Mouse (Mus musculus): Measurements from ENCODE around the gene Pfdn6. TPM values are rescaled to one million over a fixed set of nuclear protein-coding genes. Genes with fewer than 3 reads are reported as not detected.

Gene Pfdn6
- 91.1 and 107 TPM in 2 replicates for polyA plus RNA-seq (2015; fragmentation: Nextera tagmentation; extraction: Ambion mirVana)

DNA sequence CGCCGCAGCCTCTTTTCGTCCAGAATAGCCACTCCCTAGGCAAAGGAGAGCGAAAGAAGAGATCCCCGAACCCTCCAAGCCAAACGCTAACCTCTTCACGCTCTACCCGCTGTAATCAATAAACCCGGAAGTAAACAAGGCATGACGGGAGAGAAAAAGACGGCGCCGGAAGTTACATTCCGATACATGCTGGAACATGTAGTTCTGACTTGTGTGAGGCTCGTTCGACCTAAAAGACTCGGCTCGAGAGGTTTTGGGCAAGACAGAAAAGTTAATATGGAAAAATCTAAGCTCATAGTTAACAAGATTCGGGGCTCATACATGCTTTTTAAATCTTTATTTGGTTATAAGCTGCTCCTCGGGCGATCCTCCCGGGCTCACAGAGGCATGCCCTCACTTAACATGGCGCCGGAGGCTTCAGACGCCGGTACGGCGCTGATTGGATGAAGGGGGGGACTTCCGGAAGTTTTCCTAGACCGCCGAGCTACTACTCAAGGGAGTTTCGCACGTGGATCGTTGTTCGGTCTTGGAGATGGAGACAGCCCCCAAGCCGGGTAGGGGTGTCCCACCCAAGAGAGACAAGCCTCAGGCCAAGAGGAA is at the start of gene Pfdn6, which contains the start of gene Wdr46:
Gene Pfdn6, minus strand, starts transcription at position 138 of the 600 bp plus-strand sequence.
Gene Wdr46, plus strand, starts transcription at position 455 of the 600 bp plus-strand sequence.

DNA sequence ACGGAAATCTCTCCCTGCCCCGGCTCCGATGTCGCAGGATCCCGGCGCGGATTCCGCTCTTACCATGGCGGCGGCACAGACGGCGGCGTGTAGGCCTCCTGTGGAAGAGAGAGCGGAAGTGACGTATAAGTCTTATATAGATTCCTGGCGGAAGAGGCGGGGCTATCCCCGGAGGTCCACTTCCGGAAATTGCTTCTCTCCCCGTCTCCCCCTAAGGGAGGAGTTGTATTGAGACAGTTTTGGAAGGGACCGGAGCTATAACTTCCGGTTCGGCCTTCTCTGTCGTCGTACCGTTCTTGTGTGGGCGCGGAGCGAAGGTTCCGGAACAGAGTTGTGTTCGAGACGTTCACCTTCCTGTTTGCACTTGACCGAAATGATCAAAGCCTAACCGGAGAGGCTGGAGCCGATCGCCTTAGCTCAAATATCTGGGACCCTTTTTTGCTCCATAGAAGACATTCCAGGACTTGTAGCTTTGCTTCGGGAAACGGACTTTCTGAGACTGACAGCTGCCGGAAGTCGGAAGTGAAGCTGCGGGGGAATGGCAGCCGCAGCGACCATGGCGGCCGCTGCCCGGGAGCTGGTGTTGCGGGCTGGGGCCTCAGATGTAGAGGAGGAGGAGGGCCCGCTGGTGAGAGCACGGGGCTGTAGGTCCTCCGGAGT is 15.5 kb upstream of the Pfdn6 start, which contains the start of the genes Vps52 and Rps18:
Gene Vps52, plus strand, starts transcription at position 258 of the 660 bp plus-strand sequence.
Gene Rps18, minus strand, starts transcription at position 447 of the 660 bp plus-strand sequence.

GRCm38 (mm10) chr17:33951021-33951946 is 11.1 kb upstream of the Pfdn6 start, which contains the start of gene B3galt4:
TSS of gene B3galt4 (minus strand) at chr17:33951488.

GRCm38 (mm10) chr17:33929371-33930279 is 10.5 kb downstream of the Pfdn6 start, which contains the start of gene Rgl2:
TSS of gene Rgl2 (plus strand) at chr17:33929543.

GRCm38 (mm10) chr17:33915671-33916250 is 24.4 kb downstream of the Pfdn6 start, which contains the start of the genes Tapbp and Zbtb22:
TSS of gene Tapbp (plus strand) at chr17:33915899.
TSS of gene Zbtb22 (plus strand) at chr17:33915904.

GRCm38 (mm10) chr17:33909077-33909868 is 30.9 kb downstream of the Pfdn6 start, which contains the start of gene Daxx:
TSS of gene Daxx (plus strand) at chr17:33909414.

GRCm38 (mm10) chr17:33904835-33905234 is 35.3 kb downstream of the Pfdn6 start, which contains the start of gene Platr17:
TSS of gene Platr17 (plus strand) at chr17:33905135.

GRCm38 (mm10) chr17:33890533-33891059 is 49.5 kb downstream of the Pfdn6 start, which contains the start of gene Kifc1:
TSS of gene Kifc1 (minus strand) at chr17:33890661.

Other genes with a start within 250 kb of the Pfdn6 start
- 75.3 and 77.9 TPM in 2 replicates for gene March2, start 221.7 kb downstream of the Pfdn6 start, polyA plus RNA-seq (2015; fragmentation: Nextera tagmentation; extraction: Ambion mirVana)
- gene Rab11b, start 179.8 kb downstream of the Pfdn6 start, polyA plus RNA-seq (2015; fragmentation: Nextera tagmentation; extraction: Ambion mirVana) = 235 and 237 TPM in 2 replicates
- 76.0 and 98.6 TPM in 2 replicates for gene Angptl4, start 158.5 kb downstream of the Pfdn6 start, polyA plus RNA-seq (2015; fragmentation: Nextera tagmentation; extraction: Ambion mirVana)
- 29.3 and 30.3 TPM in 2 replicates for gene Kank3, start 129.8 kb downstream of the Pfdn6 start, polyA plus RNA-seq (2015; fragmentation: Nextera tagmentation; extraction: Ambion mirVana)
- 640 and 826 TPM in 2 replicates for gene Rps28, start 115.8 kb downstream of the Pfdn6 start, polyA plus RNA-seq (2015; fragmentation: Nextera tagmentation; extraction: Ambion mirVana)
- 501 and 563 TPM in 2 replicates for gene Ndufa7, start 115.8 kb downstream of the Pfdn6 start, polyA plus RNA-seq (2015; fragmentation: Nextera tagmentation; extraction: Ambion mirVana)
- 28.6 and 40.2 TPM in 2 replicates for gene Cd320, start 97.3 kb downstream of the Pfdn6 start, polyA plus RNA-seq (2015; fragmentation: Nextera tagmentation; extraction: Ambion mirVana)
- not detected in 2 replicates for gene Gm7029, start 66.5 kb downstream of the Pfdn6 start, polyA plus RNA-seq (2015; fragmentation: Nextera tagmentation; extraction: Ambion mirVana)
- 1.4 and 2.0 TPM in 2 replicates for gene Kifc1, start 49.7 kb downstream of the Pfdn6 start, polyA plus RNA-seq (2015; fragmentation: Nextera tagmentation; extraction: Ambion mirVana)
- 0.18 and 0.55 TPM in 2 replicates for gene Platr17, start 35.2 kb downstream of the Pfdn6 start, polyA plus RNA-seq (2015; fragmentation: Nextera tagmentation; extraction: Ambion mirVana)
- gene Daxx, start 30.9 kb downstream of the Pfdn6 start, polyA plus RNA-seq (2015; fragmentation: Nextera tagmentation; extraction: Ambion mirVana) = 22.3 and 22.6 TPM in 2 replicates
- 28.8 and 38.5 TPM in 2 replicates for gene Tapbp, start 24.4 kb downstream of the Pfdn6 start, polyA plus RNA-seq (2015; fragmentation: Nextera tagmentation; extraction: Ambion mirVana)
- 10.8 and 12.1 TPM in 2 replicates for gene Zbtb22, start 24.4 kb downstream of the Pfdn6 start, polyA plus RNA-seq (2015; fragmentation: Nextera tagmentation; extraction: Ambion mirVana)
- 20.9 and 22.0 TPM in 2 replicates for gene Rgl2, start 10.8 kb downstream of the Pfdn6 start, polyA plus RNA-seq (2015; fragmentation: Nextera tagmentation; extraction: Ambion mirVana)
- 13.7 and 15.4 TPM in 2 replicates for gene Wdr46, start 317 bp upstream of the Pfdn6 start, polyA plus RNA-seq (2015; fragmentation: Nextera tagmentation; extraction: Ambion mirVana)
- 5.6 and 7.0 TPM in 2 replicates for gene B3galt4, start 11.1 kb upstream of the Pfdn6 start, polyA plus RNA-seq (2015; fragmentation: Nextera tagmentation; extraction: Ambion mirVana)
- gene Vps52, start 15.5 kb upstream of the Pfdn6 start, polyA plus RNA-seq (2015; fragmentation: Nextera tagmentation; extraction: Ambion mirVana) = 31.6 and 31.8 TPM in 2 replicates
- 1,060 and 1,200 TPM in 2 replicates for gene Rps18, start 15.7 kb upstream of the Pfdn6 start, polyA plus RNA-seq (2015; fragmentation: Nextera tagmentation; extraction: Ambion mirVana)
- gene H2-K1, start 60.0 kb upstream of the Pfdn6 start, polyA plus RNA-seq (2015; fragmentation: Nextera tagmentation; extraction: Ambion mirVana) = 49.2 and 107 TPM in 2 replicates
- 12.3 and 13.6 TPM in 2 replicates for gene Ring1, start 84.3 kb upstream of the Pfdn6 start, polyA plus RNA-seq (2015; fragmentation: Nextera tagmentation; extraction: Ambion mirVana)
- 46.7 and 46.9 TPM in 2 replicates for gene H2-Ke6, start 87.7 kb upstream of the Pfdn6 start, polyA plus RNA-seq (2015; fragmentation: Nextera tagmentation; extraction: Ambion mirVana)
- 82.1 and 94.7 TPM in 2 replicates for gene Slc39a7, start 91.3 kb upstream of the Pfdn6 start, polyA plus RNA-seq (2015; fragmentation: Nextera tagmentation; extraction: Ambion mirVana)
- 31.9 and 33.4 TPM in 2 replicates for gene Rxrb, start 91.5 kb upstream of the Pfdn6 start, polyA plus RNA-seq (2015; fragmentation: Nextera tagmentation; extraction: Ambion mirVana)
- 1.9 and 5.7 TPM in 2 replicates for gene Col11a2, start 99.1 kb upstream of the Pfdn6 start, polyA plus RNA-seq (2015; fragmentation: Nextera tagmentation; extraction: Ambion mirVana)
- gene H2-Oa, start 152.0 kb upstream of the Pfdn6 start, polyA plus RNA-seq (2015; fragmentation: Nextera tagmentation; extraction: Ambion mirVana) = 0.27 and 0.35 TPM in 2 replicates
- 10.7 and 10.8 TPM in 2 replicates for gene H2-DMa, start 179.2 kb upstream of the Pfdn6 start, polyA plus RNA-seq (2015; fragmentation: Nextera tagmentation; extraction: Ambion mirVana)
- gene Brd2, start 182.3 kb upstream of the Pfdn6 start, polyA plus RNA-seq (2015; fragmentation: Nextera tagmentation; extraction: Ambion mirVana) = 42.6 and 45.7 TPM in 2 replicates
- gene H2-DMb2, start 203.0 kb upstream of the Pfdn6 start, polyA plus RNA-seq (2015; fragmentation: Nextera tagmentation; extraction: Ambion mirVana) = 0.17 and 0.33 TPM in 2 replicates
- 0.44 and 1.1 TPM in 2 replicates for gene H2-DMb1, start 212.7 kb upstream of the Pfdn6 start, polyA plus RNA-seq (2015; fragmentation: Nextera tagmentation; extraction: Ambion mirVana)
- 3.5 and 5.1 TPM in 2 replicates for gene Tap1, start 247.2 kb upstream of the Pfdn6 start, polyA plus RNA-seq (2015; fragmentation: Nextera tagmentation; extraction: Ambion mirVana)
- gene Psmb9, start 247.4 kb upstream of the Pfdn6 start, polyA plus RNA-seq (2015; fragmentation: Nextera tagmentation; extraction: Ambion mirVana) = 3.6 and 6.3 TPM in 2 replicates